Comparison of ENCODE assay signal across 8 mouse cellular contexts in the genomic region with DNA sequence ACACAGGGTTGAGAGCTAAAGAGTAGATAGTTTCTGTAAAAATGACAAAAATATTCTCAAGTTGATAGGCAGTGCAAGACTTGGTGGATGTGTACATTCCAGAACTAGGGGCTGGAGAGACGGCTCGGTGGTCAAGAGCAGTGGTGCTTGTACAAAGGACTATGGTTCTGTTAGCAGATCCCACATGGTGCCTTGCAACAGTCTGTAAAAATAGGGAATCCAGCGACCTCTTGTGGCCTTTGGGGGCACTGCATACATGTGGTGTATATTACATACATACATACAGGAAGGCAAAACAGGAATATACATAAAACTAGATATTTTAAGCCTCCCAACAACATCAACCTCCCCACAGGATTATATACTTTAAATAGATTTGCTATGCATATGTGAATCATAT. TPM values are rescaled to one million over a fixed set of nuclear protein-coding genes. Genes with fewer than 3 reads are reported as not detected.
DNase-seq lines count a peak whose midpoint lies in the region.

No protein-coding gene starts in this region.

- peak; percentile 2 for DNase-seq in gastrocnemius, postnatal 25 days
- no peak for DNase-seq in gastrocnemius, postnatal 14 days
- DNase-seq in right cerebral cortex, postnatal 14 days, result peak; percentile 33
- no peak for DNase-seq in right cerebral cortex, adult 2 months (ENCODE audit: low spot score in 2 of 2)
- DNase-seq in induced T-regulatory cell, adult 2 months (ENCODE audit: low read depth), result peak; percentile 80
- peak; percentile 50 to 56 for DNase-seq in thymus, postnatal 36 days
- DNase-seq in ovary, postnatal 14 days (ENCODE audit: low spot score), result no peak
- no peak for DNase-seq in urinary bladder, postnatal 25 days (ENCODE audit: low spot score)

- intact Hi-C loops in gastrocnemius, postnatal 14 days (cut with DNase I; ENCODE audit: low total_unique reads), result no loop called here

RNA-seq across cellular contexts. Expression of a gene that starts 12.8 kb away (rescaled TPM):
- 10 to 100 TPM; 77.3 to 96.4 TPM for total RNA-seq in gastrocnemius, postnatal 25 days (2021)
- total RNA-seq in gastrocnemius, postnatal 14 days (2021), result 100 to 1,000 TPM; 119 to 133 TPM

RNA-seq across cellular contexts. Expression of a gene that starts 26.0 kb away (rescaled TPM):
- total RNA-seq in gastrocnemius, postnatal 25 days (2021), result 1 to 10 TPM in 1 of 2 experiments, under 1 TPM in 1; 0.99 to 1.0 TPM
- 1 to 10 TPM; 1.3 TPM for total RNA-seq in gastrocnemius, postnatal 14 days (2021)

RNA-seq across cellular contexts. Expression of a gene that starts 33.6 kb away (rescaled TPM):
- total RNA-seq in gastrocnemius, postnatal 25 days (2021), result 10 to 100 TPM; 11.0 to 14.7 TPM
- 10 to 100 TPM; 11.0 to 11.9 TPM for total RNA-seq in gastrocnemius, postnatal 14 days (2021)

RNA-seq across cellular contexts. Expression of a gene that starts 50.6 kb away (rescaled TPM):
- total RNA-seq in gastrocnemius, postnatal 25 days (2021), result 1 to 10 TPM; 9.3 to 9.9 TPM
- 10 to 100 TPM; 11.0 to 11.7 TPM for total RNA-seq in gastrocnemius, postnatal 14 days (2021)

RNA-seq across cellular contexts. Expression of a gene that starts 59.7 kb away (rescaled TPM):
- 10 to 100 TPM in 1 of 2 experiments, 1 to 10 TPM in 1; 9.2 to 13.4 TPM for total RNA-seq in gastrocnemius, postnatal 25 days (2021)
- 10 to 100 TPM; 26.4 to 30.2 TPM for total RNA-seq in gastrocnemius, postnatal 14 days (2021)

Comparison
In these comparisons a context has a peak if more than half of its experiments do, and no peak if none do; other contexts are left out.
1. DNase-seq: peak in gastrocnemius, postnatal 25 days (single experiment), right cerebral cortex, postnatal 14 days (single experiment), induced T-regulatory cell, adult 2 months (single experiment) and thymus, postnatal 36 days (2 of 2); none in gastrocnemius, postnatal 14 days (single experiment), right cerebral cortex, adult 2 months (0 of 2), ovary, postnatal 14 days (single experiment) and urinary bladder, postnatal 25 days (single experiment).